Mouse (Mus musculus) CH12.LX (cell line): ENCODE measurements at regions not wholly inside any gene's neighbourhood (a gene's known extent, or its start where the extent isn't known, plus 50 kb on each side); places are given as distances from the start of the nearest gene placed in this dataset.

Experiments used
- CTCF ChIP-seq, 2 experiments: IDR thresholded peaks in 1 of 2; conservative IDR thresholded peaks in 1 of 2; 2 replicates each; pipeline ENCODE4 v1.5.1; 2011 to 2012; ENCODE audit warnings: low read depth in 2 of 2, low read length in 2 of 2, improper control_type of control experiment in 1 of 2, inconsistent platforms in 1 of 2, mild to moderate bottlenecking in 1 of 2, moderate library complexity in 1 of 2
- GABPA ChIP-seq: IDR thresholded peaks from 2 replicates; pipeline ENCODE4 v1.6.1; 2012; ENCODE audit warnings: low read depth, low read length, improper control_type of control experiment, inconsistent platforms; ENCODE audit not compliant: insufficient replicate concordance
- HCFC1 ChIP-seq: IDR thresholded peaks from 2 replicates; pipeline ENCODE4 v1.6.1; 2012; ENCODE audit warnings: low read depth, mild to moderate bottlenecking, inconsistent platforms, low read length, improper control_type of control experiment
- JUND ChIP-seq: conservative IDR thresholded peaks from 2 replicates; pipeline ENCODE4 v1.6.1; 2011; ENCODE audit warnings: low read depth, low read length, improper control_type of control experiment
- MXI1 ChIP-seq: IDR thresholded peaks from 2 replicates; pipeline ENCODE4 v1.6.1; 2011; ENCODE audit warnings: mild to moderate bottlenecking, low read depth, low read length, improper control_type of control experiment
- SMC3 ChIP-seq: IDR thresholded peaks from 2 replicates; pipeline ENCODE4 v1.6.1; 2011; ENCODE audit warnings: low read depth, low read length, improper control_type of control experiment
- USF2 ChIP-seq: conservative IDR thresholded peaks from 2 replicates; pipeline ENCODE4 v1.6.1; 2011; ENCODE audit warnings: low read depth, low read length, improper control_type of control experiment

DNA sequence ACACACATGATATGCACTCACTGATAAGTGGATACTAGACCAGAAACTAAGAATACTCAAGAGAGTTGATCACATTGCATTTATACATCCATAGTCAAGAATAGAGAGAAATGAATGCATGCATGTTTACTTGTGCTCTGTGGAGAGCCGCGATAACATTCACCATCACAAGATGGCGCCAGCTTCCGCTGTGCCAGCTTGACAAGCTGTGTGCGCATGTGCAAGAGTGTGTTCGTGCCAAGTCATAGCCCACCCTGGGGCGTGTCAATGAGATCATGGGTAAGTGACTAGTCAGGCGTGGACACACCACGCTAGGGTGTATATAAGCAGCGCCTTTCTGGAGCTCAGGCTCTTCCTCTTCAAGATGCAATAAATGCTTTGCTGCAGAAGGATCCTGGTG lies 102.1 kb downstream of the Ifi44 start:
- TF ChIP-seq CTCF (conservative IDR thresholded peaks at IDR 0.05 in 1 of 2, IDR thresholded peaks at IDR 0.05 in 1 of 2; ENCODE audit: low read depth in 2 of 2, low read length in 2 of 2) (peak; percentile 49 to 53; a peak in 3 of 4 replicates), SMC3 (peak; percentile 20), JUND (no peak), GABPA (no peak), USF2 (no peak), HCFC1 (no peak), MXI1 (no peak)
